Mouse (Mus musculus): Measurements from ENCODE around the gene Knstrn.

The Knstrn gene

DNA sequence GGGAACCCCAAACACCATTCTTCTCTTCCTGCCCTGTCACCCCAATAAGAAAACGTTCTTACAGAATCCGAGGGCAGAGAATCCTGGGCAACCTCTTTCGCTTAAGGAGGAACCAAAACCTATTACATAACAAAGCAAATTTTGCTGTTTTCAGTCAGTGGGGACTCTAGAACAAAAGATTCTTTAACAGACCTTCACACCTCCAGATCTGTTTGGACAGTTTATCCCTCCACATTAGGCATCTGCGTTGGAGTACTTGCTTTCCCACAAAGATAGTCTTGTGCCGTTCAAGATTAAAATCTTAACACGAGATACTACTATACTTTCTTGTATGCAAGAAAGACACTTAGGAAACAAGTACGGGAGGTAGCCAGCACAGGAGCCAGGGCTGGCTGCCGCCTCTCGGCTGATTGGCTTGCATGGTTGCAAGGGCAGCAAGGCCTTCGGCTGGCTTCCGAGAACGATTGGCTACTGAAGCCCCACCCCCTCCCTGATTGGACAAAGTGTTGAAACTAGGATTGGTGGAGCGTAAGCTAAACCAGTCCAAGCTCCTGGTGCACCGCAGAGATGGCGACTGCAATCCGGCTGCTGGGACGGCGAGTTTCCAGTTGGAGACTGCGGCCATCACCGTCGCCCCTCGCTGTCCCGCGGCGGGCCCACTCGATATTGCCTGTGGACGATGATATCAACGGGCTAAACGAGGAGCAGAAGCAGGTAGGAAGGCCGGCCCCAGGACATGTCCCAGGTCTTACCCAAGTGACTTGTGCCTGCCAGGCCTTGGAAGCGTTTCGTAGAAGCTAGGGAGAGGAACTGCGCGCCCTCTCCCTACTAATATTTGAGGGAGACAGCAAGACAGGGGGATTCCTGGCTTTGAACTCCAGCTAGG, 47.9 kb downstream of the Knstrn start, which contains the start of gene Ivd:
Ivd (plus strand) TSS at position 501 of the 886 bp plus-strand sequence.
- DNase-seq (ENCODE audit: low read depth, low spot score), result peak; percentile 83

DNA sequence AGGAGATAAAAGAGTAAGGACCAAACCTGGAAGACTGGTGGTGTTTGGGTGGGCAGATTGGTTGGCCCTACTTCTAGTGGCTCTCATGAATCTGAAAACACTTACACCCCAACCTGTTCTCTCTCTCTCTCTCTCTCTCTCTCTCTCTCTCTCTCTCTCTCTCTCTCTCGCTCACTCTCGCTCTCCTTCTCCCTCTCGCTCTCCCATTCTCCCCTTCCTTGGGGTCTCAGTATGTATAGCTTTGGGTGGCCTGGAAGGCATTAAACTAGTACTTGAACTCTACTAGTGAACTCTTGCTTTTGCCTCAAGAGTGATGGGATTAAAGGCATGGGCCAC, 48.5 kb downstream of the Knstrn start:
- DNase-seq (ENCODE audit: low read depth, low spot score), result no peak

DNA sequence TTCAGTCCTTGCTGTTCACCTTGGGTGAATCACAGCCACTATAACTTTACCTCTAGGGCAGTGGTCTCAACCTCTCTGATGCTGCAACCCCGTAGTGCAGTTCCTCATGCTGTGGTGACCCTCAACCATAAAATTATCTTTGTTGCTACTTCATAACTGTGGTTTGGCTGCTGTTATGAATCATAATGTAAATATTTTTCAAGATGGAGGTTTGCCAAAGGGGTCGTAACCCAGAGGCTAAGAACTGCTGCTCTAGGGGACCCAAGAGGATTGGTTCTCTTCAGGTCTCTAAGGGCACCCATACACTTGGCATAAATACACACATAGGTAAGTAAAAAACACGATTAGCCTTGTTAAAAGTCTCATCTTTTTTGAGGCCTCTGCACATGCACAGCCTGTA, 56.8 kb downstream of the Knstrn start:
- no peak for DNase-seq (ENCODE audit: low read depth, low spot score)

DNA sequence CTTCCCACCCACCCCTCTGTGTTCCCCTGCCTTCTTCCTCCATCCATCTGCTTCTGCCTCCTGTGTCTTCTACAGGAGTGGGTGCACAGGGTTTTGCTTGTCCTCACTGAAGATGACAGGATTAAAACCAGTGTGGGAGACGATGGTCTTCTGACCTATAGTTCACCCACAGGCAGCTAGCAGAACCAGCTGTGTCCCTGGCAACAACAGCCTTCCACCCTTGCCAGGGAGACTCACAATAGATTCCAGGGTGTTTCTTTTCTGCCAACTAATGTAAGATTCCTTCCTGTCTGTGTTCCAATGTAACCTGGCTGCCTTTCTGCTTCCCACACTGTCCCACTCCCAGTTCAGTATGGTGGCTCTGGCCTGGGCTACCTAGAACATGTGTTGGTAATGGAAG, 57.2 kb downstream of the Knstrn start:
- DNase-seq (ENCODE audit: low read depth, low spot score), result no peak

DNA sequence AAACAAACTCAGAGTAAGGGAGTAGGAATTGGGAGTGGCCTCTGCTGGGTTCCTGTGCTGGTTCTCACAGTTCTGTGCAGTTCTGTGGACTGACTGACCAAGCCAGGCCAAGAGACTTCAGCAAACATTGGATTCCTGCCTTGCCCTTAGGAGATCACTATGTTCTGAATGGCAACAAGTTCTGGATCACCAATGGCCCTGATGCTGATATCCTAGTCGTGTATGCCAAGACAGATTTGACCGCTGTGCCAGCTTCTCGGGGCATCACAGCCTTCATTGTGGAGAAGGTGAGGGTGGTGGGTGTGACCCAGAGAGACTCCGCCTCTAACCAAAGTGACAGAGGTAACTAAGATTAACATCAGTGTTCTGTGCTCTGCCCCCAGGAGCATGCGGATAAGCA, 59.2 kb downstream of the Knstrn start:
- no peak for DNase-seq (ENCODE audit: low read depth, low spot score)

DNA sequence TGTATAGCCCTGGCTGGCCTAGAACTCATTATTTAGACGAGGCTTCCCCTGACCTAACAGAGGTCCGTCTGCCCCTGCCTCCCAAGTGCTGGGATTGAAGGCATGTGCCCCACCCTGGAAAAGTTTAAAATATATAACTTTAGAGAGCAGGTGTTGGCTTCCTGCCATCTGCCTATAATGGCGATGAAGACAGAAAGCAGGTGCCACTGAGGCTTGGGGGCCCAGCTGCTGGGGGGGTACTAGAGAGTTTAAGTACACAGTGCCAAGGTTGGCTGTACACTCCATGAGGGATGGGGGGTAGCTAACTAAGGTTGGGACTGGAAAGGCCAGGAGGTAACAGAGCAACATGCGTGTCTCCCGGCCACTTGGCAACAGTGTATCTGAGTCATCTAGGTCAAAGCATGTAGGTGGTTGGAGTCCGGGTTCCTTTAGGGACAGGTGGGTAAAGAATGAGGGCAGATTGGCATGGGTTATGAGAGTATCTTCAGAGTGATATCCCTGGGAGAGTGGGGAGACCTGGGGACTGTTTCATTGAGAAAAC, 60.2 kb downstream of the Knstrn start:
- DNase-seq (ENCODE audit: low read depth, low spot score), result no peak

DNA sequence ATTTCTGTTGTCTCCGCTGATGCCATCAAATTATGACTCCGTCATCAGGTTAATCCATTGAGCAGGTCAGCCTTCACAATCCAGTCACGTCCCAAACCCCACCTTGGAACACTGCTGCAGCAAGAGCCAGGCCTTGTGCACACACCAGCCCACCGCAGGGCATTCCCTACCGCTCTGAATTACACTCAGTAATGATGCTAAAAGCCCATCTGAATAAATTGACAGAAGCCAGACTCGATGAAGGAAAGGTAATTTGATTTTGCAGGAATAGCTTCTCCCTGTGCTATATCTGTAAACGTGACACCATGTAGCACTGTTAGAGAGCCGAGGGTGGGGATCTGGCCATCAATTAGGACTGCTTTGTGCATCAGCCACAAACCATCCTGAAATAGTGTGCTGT, 61.5 kb downstream of the Knstrn start:
- no peak for DNase-seq (ENCODE audit: low read depth, low spot score)

DNA sequence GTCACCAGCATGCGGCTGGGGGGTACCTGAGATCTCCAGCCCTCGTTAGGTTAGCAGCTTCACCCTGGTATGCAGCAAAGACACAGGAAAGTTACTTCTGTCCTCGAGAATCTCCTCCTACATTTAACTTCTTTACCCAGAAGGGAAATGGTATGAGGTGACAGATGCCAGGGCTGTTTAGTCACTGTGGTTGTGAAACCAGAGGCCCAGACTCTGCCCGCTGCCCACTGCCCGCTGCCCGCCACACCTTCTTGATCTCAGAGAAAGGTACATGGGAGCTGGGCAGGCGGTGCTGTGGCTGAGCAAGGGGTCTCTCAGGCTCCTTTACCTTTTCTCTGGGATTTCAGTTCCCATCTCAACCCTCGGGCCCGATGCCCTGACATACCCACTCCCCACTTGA, 62.6 kb downstream of the Knstrn start:
- no peak for DNase-seq (ENCODE audit: low read depth, low spot score)

DNA sequence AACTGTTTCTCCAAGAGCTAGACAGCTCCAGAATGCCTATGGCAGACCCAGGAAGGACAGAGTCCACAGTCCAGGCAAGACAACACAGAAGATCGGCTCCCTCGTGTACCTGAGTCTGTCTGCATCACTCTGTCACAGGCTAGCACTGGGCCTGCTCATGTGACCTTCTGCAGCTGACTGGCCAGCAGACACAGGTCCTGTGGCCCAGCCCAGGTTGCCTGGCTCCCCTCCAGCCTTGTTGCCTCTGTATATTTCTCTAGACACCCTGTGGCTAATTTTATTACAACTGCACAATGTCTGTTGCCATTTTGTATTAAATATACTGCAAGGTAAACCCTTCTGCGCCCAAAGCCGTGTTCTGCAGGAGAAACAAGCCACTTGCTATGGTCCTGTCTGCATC, 67.2 kb downstream of the Knstrn start:
- no peak for DNase-seq (ENCODE audit: low read depth, low spot score)

DNA sequence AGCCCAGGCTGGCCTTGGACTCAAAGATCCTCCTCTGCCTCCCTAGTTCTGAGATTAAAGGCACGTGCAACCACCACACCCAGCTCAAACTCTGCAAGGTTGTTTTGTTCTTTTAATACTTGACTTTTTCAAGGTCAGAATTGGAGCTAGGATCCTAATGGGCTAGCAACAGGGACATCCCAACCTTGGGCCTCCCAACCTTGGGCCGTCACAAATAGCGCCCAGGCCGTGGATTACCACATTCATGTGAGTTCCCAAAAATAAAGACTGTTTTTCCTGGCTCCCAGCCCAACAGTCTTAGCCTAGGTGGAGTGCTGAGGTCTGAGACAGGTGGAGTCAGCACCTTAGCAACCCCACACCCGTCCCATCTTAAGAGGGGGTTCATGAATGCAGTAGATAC, 68.2 kb downstream of the Knstrn start:
- DNase-seq (ENCODE audit: low read depth, low spot score), result no peak

DNA sequence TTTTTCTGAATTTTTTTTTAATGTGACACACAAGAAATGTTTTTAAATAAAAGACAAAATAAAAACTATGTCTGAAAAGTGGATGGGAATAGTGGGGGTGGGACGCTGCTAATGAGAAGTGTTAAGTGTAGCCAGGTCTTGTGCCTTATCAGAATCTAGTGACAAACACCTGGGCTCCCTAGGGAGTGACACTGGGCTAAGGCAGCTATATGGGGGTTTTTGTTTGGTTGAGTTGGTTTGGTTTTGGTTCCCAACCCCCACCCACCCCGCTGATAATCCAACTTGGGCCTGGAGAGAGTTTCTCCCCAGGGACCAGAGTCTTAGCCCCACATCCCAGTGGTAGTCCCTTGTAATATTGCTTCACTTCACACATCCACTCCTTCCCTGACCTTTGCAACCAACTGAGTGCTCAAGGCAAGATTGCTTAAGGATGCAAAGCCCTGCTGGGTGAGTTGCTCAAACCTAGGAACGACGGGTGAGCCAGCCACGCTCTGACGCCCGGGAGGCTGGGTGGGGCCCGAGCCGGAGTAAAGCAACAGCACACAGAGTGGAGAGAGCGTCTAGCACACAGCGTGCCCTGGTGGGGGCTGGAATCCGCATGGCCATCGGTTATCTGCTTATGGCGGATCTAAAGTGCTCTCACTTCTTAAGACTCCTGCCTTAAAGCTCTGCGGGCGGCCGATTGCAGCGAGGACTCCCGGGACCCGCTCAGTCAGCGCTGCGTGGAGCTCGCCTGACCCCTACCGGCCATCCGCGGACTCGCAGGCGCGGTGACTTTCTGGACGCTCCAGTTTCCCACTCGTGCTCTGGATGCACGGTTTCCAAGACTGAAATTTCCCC, 69.3 kb downstream of the Knstrn start:
- peak; percentile 74 for DNase-seq (ENCODE audit: low read depth, low spot score)

DNA sequence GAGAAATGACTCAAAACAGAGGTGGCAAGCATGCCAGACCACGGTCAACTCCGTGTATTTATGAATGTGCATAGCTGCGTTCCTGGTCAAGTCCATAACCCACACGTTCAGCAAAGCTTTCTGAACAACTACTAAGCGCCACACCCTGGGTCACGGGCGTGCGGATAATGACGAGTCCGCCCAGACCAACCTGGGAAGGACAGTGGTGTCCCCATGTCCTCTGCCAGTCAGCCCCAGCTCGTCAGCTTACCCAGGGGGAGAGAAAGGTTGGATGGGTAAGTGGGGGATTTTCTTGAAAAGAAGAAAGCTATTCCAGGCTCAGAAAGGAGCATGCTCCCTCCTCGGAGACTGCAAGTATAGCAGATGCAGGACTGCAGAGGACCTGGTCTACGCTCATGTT, 73.6 kb downstream of the Knstrn start:
- no peak for DNase-seq (ENCODE audit: low read depth, low spot score)

DNA sequence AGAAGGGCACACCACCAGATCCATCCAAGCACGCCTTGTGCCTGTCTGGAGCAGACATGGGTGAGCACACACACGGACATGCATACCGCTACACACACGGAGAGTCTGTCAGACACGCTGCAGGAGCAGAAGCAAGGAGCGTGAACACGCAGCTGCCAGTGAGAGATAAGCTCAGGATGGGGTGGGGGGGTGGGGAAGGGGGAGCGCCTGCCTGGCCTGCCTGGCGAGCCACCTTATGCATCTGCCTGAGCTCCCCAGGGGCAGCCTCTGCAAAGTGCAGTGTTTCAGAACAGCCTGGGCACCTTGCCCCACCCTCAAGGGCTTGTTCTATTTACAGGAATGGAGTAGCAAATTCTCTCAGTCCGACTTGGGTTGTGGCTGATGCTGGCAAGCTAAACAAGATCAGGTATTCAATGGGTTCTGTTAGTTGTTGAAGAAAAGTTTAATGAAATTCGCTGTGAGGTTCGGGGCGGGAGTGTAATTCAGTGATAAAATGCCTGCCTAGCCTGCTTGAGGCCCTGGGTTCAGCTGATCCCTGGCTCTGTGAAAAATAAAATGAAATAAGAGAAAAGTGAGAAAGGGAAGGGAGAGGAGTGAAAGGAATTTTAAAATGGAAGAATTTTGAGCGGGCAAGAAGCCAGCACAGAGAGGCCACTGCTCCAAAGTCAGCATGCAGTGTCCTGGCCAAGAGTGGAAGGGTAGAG, 74.2 kb downstream of the Knstrn start:
- DNase-seq (ENCODE audit: low read depth, low spot score), result no peak

DNA sequence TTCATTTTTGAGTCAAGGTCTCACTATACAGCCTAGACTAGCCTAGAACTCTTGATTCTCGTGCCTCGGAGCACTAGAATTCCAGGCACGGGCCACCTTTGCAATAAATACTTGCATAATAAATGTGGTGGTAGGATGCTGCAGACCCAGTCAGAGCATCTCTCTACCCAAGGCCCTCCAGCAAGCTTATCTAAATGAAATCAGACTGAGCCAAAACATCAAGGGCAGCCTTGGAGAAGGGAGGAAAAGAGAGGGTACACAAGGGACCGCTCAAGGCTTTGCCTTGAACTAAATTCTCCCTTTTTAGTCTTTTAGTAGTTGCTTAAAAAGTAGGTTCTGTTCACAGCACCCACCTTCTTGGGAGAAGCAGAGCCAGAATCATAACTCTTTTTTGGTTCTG, 77.4 kb downstream of the Knstrn start:
- no peak for DNase-seq (ENCODE audit: low read depth, low spot score)

DNA sequence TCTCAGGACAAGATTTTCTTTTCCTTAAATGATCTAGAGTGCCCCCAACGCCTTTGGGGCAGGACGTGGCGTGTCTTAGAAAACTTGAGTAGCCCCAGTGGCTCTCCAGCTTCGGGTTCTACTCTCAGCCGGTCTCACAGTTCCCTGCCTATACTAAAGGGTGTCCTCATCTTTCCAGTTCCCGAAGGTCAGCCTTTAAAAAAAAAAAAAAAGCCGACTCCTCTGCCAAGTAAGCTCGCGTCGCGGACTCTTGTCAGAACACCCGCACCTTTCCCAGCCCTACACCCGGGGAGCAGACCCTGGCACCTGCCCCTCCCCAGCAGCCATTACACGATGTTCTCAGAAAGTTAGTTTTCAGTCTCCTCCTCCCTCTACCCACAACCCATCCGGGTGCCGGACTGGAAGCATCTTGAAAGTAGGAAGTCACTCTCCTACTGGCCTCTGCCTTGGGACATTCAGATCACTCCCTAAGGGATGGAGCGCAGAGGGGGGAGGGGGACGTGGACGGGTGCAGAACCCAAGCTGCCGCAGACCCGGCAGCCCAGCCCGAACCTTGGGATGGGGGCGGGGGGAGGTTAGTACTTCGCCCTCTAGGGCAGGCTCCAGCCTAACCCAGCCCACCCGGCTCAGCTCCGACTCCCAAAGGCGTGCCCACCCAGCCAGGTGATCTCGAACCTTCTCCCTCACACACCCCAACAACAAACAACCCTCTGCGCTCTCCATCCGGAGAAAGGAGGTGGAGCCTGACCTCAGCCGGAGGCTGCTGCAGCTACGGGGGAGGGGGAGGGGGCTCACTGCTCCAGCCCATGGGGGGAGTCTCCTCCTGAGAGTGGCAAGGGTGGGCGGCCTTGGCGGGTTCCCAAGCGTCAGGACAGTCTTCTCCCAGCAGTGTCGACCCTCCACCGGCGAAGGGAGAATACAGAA, 82.4 kb downstream of the Knstrn start:
- DNase-seq (ENCODE audit: low read depth, low spot score), result no peak

DNA sequence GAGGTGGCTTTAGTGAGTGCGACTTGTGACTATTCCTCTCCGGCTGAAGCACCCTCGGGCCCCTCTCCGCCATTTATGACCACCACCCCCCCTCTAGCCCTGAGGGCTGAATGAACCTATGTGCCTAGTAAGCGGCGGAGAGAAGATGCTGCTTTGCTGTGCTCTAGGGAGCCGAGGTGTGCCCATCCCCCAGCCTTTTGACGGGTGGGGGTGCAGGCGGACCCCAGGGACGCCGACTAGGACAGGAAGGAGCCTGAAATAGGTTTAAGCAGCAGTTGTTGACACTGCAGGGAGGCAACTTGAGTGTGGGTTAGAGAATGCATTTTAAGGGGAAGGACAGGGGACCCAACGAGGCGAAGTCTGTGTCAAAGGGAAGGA, 83.1 kb downstream of the Knstrn start:
- no peak for DNase-seq (ENCODE audit: low read depth, low spot score)

DNA sequence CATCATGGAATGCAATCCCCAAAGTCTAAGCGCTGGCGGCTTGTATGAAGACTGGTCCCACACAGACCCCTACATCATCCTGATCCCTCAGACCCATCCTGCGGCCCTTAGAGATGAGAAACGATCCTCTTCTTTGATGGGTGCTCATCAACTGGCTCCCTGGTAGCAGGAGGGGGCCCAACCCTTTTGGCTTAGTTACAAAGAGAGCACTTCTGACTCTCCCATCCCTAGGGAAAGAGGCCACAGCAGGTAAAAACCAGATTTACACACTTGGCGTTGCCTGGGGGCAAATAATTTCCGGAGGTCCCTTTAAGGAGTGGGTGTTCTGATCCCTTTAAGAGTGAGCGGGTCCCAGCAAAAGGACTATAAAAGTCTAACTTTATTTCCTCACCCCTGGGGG, 83.6 kb downstream of the Knstrn start:
- no peak for DNase-seq (ENCODE audit: low read depth, low spot score)

DNA sequence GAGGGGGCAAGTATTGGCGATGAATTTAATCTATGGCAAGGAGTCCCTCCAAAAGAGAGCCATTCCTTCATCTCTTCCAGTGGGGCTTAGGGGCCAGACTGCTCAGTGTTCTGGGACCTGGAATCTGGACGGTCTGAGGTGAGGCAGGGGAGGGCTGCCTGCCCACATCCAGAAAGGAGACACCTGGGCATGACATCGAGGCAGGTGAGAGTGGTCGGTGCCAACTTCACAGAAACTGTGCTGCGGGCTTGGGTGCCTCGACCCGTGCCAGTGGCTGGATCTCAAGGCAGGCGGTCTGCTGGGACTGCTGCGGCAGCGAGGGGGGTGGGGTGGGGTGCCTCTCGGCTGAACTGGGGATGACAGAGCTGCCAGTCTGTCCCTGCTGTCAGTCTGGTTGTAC, 84.0 kb downstream of the Knstrn start:
- DNase-seq (ENCODE audit: low read depth, low spot score), result no peak

DNA sequence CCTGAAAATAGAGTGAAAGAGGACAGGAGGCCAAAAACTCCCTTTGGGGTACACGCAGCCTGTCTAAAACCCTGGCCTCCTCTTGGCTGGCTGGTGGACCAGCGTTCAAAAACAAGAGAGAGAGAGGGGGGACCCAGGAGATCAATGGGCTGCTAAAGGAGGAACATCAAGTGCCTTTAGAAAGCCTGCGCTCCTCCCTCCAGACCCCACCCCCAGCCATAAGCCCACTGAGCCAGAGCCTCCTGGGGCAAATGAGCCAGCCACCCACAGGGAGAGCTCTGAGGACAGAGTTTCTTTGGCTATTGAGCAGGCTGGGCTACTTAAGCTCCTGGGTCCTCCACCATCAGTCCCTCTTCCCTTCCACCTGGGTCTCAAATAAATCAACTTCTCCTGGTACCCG, 85.0 kb downstream of the Knstrn start:
- no peak for DNase-seq (ENCODE audit: low read depth, low spot score)

DNA sequence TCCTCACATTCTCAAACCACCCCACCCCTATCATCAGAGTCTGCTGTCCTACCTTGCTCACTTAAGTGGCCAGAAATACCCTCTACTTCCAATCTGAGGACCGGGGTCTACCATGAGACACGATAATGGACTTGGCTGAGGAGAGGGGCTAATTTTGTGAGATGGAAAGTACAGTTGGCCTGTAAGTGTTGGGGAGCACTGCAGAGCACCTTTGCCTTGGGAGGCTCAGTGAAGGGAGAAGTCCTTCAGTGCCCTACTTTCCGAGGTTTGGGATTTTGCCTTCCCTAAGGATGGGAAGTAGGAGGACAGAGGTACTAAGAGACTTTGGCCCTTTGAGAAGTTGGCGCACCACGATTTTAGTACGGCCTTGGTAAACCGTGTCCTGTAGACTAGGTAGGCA, 85.5 kb downstream of the Knstrn start:
- no peak for DNase-seq (ENCODE audit: low read depth, low spot score)
